Mouse (Mus musculus): ENCODE data around the gene Olfr213.
"Not testable (repeated sequence)": the region's sequence is repeated elsewhere in the genome, so short reads cannot be mapped to it uniquely, and the experiment has no call there.

Gene Olfr213

DNA sequence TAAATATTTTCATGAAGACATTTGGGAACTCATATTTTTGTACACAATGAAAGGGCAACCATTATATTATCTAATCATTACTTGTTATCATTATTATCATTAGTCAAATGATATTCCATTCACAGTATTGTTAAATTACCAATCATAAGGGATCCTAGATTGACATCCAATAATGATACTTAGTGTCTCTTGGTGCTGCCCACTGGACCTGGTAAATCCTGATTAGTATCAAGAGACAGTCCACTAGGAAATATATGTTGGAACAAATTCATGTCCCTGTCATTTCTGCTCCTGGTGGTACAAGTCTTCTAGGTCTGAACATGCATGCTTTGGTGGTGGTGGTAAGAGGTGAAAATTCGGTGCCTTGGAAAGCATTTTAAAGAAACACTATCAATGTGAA is at the start of gene Olfr213:
TSS of gene Olfr213 (plus strand) at position 301 of the 400 bp plus-strand sequence.
- no peak for DNase-seq

DNA sequence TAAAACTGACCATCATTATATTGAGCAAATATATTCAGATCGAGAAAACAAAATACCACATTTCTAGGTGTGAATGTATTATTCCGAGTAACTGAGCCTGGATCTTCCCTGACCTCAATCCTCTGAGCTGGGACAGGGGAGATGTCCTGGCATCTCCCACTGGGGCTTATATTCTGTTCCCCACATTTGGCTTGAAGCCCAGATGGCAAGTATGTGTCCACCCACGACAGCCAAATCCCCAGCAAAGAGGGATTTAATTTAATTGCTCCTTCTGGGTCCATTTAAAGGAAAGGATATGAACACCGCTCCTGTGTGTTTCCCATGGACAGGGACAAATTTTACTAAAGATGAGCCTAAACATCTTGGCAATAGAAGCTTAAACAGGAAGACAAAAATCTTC is 49.5 kb upstream of the Olfr213 start, which contains the start of gene Olfr211:
TSS of gene Olfr211 (plus strand) at position 301 of the 400 bp plus-strand sequence.
- DNase-seq = no peak

DNA sequence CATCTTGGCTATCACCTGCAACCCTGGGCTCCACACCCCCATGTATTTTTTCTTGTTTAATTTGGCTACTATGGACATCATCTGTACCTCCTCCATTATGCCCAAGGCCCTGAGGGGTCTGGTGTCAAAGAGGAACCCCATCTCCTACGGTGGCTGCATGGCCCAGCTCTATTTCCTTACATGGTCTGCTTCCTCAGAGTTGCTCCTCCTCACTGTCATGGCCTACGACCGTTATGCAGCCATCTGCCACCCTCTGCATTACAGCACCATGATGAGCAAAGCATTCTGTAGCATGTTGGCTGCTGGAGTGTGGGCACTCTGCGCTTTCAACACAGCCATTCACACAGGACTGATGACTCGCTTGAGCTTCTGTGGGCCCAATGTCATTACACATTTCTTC is 44.5 kb upstream of the Olfr213 start:
- no peak for DNase-seq

DNA sequence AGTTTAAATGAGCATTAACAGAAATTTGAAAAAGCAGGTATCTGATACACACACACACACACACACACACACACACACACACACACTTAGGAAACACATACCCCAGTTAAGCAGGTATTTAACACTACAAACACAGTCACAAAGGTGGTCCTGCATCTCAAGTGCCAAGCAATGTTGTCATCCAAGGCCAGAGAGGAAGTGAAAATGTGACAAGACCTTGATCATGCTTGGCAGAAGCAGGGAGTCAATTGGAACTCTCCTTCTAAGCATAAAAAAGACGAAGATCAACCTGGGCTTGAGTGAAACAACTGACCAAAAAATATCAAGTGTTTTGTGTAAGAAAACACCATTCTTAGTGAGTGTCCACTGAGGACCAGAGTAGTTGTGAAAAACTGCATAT is 42.3 kb upstream of the Olfr213 start:
- DNase-seq = no peak

DNA sequence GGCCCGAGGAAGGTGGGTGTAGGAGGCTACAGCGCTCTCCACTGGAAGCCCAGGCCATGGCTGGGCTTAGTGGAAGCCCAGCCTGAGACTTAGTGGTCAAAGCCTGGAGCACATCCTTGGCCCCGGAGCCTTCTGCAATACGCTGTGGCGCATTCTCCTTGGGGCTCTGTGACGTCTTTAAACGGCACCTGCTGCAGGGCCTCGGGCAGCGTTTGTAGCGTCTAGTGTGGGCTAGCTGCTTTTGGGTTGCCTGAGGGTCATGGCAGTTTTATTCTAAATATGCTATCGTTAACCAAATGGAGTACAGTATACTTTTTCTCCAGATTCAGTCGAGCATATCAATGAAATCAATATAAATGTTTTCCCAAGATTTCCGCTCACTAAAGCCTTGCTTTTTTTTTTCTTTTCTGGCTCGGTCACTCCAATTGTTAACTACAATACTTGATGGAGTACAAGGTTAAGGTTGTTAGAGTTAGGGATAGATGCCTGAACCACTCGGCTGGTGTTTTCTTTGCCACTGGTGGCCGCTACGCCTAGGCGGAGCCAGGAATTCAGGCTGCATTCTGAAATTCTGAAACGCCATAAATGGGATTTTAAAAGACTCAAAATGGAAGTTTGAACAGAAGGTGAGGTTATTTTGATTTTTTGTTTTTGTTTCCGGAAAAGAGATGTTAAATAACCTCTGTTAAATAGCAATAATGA is 31.8 kb upstream of the Olfr213 start, which contains the start of gene Olfr212:
TSS of gene Olfr212 (plus strand) at position 215 of the 702 bp plus-strand sequence.
- DNase-seq = not testable (repeated sequence)

DNA sequence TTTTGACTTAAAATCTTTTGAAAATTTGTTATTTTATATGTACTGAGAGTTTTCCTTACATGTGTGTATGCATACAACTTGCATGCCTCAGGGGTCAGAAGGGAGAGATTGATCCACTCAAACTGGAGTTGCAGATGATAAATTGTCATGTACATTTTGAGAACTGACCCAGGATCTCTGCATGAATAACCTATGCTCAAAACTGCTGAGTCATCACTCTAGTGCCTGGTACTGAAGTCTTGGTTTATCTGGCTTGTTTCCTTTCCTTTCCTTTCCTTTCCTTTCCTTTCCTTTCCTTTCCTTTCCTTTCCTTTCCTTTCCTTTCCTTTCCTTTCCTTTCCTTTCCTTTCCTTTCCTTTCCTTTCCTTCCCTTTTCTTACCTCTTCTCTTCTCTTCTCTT is 23.4 kb upstream of the Olfr213 start:
- no peak for DNase-seq

DNA sequence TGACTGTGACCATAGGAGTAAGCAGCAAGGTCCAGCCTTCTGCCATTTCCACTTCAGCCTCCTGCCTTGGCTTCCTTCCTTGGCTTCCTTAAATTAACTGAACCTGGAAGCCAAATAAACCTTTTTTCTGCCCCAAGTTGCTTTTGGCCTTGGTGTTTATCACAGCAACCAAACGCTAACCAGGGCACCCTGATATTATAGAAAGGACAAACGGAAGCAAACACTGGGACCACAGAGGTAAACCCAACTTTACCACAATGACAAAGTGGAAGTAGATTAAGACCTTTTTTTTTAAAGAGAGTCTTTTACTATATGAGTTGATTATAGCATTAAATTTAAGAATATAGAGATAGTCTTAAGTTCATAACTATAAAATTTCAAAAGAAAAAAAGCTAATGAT is 4.2 kb downstream of the Olfr213 start:
- no peak for DNase-seq

DNA sequence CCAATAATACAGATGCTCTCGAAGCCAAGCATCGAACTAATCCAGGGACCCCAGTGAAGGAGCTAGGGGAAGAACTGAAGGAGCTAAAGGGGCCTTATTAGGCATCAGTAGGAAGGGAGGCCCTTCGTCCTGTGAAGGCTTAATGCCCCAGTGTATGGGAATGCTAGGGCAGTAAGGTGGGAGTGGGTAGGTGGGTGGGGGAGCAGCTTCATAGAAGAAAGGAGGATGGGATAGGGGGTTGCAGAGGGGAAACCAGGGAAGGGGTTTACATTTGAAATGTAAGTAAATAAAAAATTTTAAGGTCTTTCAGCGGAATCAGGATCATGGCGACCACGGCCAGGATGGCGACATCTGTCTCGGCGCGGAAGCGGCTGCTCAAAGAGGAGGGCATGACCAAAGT is 12.6 kb downstream of the Olfr213 start, which contains the start of gene Gm5580:
TSS of gene Gm5580 (plus strand) at position 301 of the 400 bp plus-strand sequence.
- not testable (repeated sequence) for DNase-seq

DNA sequence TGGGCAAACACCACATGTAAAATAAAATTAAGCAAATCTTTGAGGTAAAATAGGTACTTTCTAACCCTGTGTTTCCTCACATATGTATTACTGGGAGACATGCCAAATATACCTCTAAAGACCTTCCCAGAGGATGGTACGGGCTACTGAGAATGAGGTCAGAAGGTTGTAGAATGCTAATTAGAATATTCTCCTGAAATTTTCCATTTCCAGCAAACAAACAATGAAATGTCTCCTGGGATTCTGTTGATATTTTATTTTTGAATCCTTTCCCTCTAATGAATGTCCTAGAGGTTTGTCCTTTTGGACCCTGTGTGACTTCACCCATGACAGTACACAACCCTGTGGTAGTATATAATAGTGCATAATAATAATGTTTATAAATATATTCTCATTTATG is 15.7 kb downstream of the Olfr213 start, which contains the start of gene Olfr214:
TSS of gene Olfr214 (plus strand) at position 301 of the 400 bp plus-strand sequence.
- DNase-seq = no peak

DNA sequence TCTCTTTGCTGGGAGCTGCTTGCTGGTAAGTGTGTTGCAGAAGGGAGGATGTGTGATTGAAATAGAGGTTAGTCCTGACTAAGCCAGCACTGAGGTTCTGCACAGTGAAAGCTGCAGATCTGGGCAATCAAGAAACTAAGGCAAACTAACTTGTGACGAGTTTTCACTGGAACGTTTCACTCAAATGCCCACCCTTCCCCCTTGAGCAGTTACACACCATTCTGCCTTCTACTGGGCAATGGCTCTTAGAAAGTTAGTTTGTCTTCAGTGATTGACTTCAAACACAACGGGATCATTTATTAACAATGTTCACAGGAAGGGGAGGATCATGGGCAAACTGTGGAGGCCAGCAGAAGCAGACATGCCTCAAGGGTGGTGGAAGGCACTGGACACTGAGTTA is 16.7 kb downstream of the Olfr213 start:
- no peak for DNase-seq

DNA sequence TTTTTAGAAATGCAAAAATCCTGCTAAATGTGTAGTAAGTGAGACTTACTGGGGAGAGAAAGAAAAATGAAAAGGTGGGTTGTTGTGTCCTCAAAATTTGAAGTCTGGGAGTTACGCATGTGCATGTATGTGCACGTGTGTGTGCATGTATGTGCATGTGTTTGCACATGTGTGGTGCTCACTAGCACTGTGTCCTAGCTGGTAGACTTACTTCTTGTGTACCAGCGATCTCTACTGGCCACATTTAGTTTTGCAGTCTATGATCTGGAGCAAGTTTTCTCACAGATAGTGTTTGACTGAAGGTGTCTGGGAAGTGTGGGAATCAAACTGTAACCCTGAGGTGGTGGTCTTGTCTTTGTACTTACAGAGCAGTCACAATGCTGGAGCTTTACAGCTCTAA is 31.6 kb downstream of the Olfr213 start:
- DNase-seq = peak; percentile 18

DNA sequence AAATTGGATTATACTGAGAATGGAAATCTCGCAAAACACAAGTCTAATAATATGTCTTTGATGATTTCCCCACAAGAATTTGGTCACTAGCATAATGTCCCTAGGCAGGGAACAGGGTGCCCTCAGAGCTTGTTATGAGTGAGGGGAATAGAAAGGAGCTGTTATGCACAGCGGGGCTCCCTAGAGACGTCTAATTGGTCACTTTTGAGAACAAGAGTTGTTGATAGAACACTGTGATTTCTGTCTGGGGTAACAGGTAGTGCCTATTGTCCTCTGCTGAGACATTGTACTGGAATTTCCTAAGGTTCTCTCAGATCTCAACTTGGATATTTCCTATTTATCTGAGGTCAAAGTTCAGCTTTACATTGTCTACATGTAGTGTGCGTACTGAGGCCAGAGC is 45.8 kb downstream of the Olfr213 start, which contains the start of gene Olfr215:
TSS of gene Olfr215 (minus strand) at position 101 of the 400 bp plus-strand sequence.
- DNase-seq = no peak
